Mouse (Mus musculus) adipose tissue, adult 10 weeks (tissue): ENCODE data around the gene Zbtb16. TPM values are rescaled to one million over a fixed set of nuclear protein-coding genes. Genes with fewer than 3 reads are reported as not detected.

ENCODE experiments used
- polyA plus RNA-seq: library from polyadenylated mRNA; stranded (reverse); fragments of 350-450 nt; fragmentation: Illumina TruSeq; extraction: RNeasy Lipid Tissue Mini Kit (QIAGEN cat#74804); gene quantifications from one replicate; pipeline ENCODE4 v1.2.3, GENCODE M21; 2014; ENCODE audit warnings: low read depth, low replicate concordance

The Zbtb16 gene
- 19.8 TPM for polyA plus RNA-seq

DNA sequence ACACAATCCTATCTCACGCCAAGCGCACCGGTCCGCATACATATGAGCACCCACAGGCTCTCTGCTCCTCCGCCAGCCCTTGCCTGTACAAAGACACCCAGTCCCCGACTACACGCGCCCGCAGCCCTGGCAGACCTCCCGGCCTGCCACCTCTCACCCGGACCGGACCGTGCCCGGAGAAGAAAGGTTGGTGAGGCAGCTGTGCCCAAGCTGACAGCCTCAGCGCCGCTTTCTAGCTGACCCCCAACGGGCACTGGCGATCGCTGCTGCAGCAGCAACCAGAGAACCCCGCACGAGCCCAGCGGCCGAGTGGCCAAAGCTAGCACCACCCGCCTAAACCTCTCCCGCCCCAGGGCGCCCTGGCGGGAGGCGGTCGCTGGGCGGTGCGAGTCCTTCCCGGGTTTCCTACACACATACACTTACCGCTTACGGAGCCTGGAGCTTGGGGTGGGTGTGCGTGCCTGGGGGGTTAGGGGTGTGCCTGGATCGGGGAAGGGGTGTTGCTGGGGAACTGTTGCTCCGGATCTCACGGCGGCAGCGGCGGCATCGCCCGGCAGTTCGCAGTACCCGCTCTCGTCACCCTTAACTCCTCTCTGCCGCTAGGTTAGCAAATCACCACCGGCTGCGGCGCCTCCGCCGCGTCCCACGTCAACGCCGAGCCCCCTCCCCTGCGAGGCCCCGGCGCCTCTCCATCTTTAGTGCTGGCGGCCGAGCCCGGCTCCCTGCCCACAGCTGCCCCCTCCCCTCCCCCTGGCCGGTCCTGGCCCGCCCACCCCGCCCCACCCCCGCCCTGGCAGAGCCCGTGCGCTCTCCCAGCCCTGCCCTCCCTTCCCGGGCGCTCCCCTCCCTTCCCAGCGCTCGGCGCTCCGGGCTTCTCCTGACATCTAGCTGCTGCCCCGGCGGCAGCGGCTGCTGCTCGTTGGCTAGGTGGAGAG is at the start of gene Zbtb16:
Gene Zbtb16, minus strand, starts transcription at position 592 of the 935 bp plus-strand sequence.

DNA sequence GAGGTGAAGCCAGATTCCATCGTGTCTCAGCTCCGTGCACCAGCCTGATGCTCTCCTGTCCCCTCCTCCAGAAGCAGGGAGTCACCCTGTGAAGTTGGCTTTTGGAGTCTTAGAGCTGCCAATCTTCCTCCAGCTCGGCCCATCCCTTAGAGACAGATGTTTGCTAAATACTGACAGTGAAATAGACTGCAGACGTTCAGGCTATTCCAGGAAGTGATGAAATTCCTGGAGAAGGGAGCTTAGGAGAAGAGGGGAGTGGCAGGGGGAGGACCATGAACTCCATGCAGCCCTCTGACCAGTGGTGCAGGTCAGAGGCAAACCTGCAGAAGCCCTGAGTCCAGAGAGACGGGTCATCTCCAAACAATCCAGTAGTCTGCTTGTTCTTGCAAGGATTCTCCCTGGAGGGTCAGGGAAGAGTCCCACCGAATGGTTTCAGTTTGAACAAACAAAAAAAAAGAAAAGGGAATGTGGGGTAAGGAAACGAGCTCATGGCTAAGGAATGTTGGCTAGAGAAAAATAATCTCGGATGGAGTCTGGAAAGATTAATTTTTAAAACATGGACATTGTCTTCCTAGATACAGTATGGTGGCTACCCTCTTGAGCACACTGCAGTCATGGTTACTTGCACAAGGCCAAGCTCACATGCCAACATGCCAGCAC is 231.0 kb downstream of the Zbtb16 start, which contains the start of gene Nnmt:
Gene Nnmt, minus strand, starts transcription at position 215 of the 660 bp plus-strand sequence.

Other genes with a start within 250 kb of the Zbtb16 start
- gene Nnmt, start 231.1 kb downstream of the Zbtb16 start, polyA plus RNA-seq = 112 TPM
- not detected for gene Htr3a, start 74.9 kb upstream of the Zbtb16 start, polyA plus RNA-seq
- not detected for gene Htr3b, start 128.8 kb upstream of the Zbtb16 start, polyA plus RNA-seq
- 5.4 TPM for gene Usp28, start 149.2 kb upstream of the Zbtb16 start, polyA plus RNA-seq
- gene Zw10, start 219.4 kb upstream of the Zbtb16 start, polyA plus RNA-seq = 14.4 TPM
- 0.30 TPM for gene Tmprss5, start 245.0 kb upstream of the Zbtb16 start, polyA plus RNA-seq